Mouse (Mus musculus) forebrain, embryonic 15.5 days (tissue): Measurements from ENCODE around the gene Gjd3. TPM values are rescaled to one million over a fixed set of nuclear protein-coding genes. Genes with fewer than 3 reads are reported as not detected.
"Not testable (repeated sequence)": the region's sequence is repeated elsewhere in the genome, so short reads cannot be mapped to it uniquely, and the experiment has no call there.

Source experiments
- ATAC-seq: fragments of 200-750 bp; cut with Nextera tagmentation; replicated peaks from 2 replicates; pipeline ENCODE4 v1.8.0; 2017; ENCODE audit warnings: mild to moderate bottlenecking, moderate TSS enrichment, moderate library complexity
- H3K27ac ChIP-seq: fragments of 300-500 bp; sonication (generic); replicated peaks from 2 replicates; pipeline ENCODE4 v1.5.1; 2015; ENCODE audit warnings: mild to moderate bottlenecking, inconsistent platforms
- H3K27me3 ChIP-seq: fragments of 300-500 bp; sonication (generic); 2 replicates; pipeline ENCODE4 v1.6.1; 2015; ENCODE audit warnings: inconsistent platforms
- H3K36me3 ChIP-seq: fragments of 300-500 bp; sonication (generic); 2 replicates; pipeline ENCODE4 v1.6.1; 2015; ENCODE audit warnings: mild to moderate bottlenecking, inconsistent platforms
- H3K4me1 ChIP-seq: fragments of 300-500 bp; sonication (generic); 2 replicates; pipeline ENCODE4 v1.6.1; 2015; ENCODE audit warnings: inconsistent platforms
- H3K4me2 ChIP-seq: fragments of 300-500 bp; sonication (generic); replicated peaks from 2 replicates; pipeline ENCODE4 v1.6.1; 2015; ENCODE audit warnings: mild to moderate bottlenecking, inconsistent platforms
- H3K4me3 ChIP-seq: fragments of 300-500 bp; sonication (generic); 2 replicates; pipeline ENCODE4 v1.5.1; 2015; ENCODE audit warnings: mild to moderate bottlenecking, inconsistent platforms
- H3K9ac ChIP-seq: fragments of 300-500 bp; sonication (generic); replicated peaks from 2 replicates; pipeline ENCODE4 v1.6.1; 2015; ENCODE audit warnings: mild to moderate bottlenecking, inconsistent platforms
- H3K9me3 ChIP-seq: fragments of 300-500 bp; sonication (generic); 2 replicates; pipeline ENCODE4 v1.6.1; 2016; ENCODE audit warnings: inconsistent platforms
- WGBS: fragments of 180-500 bp; shearing (Covaris S2); methylation state at CpG from one replicate; pipeline ENCODE4 v1.1.7; 2015; ENCODE audit warnings: mixed read lengths; 5-methylcytosine and 5-hydroxymethylcytosine counted together
- polyA plus RNA-seq: library from polyadenylated mRNA; unstranded; fragments of >200 nt; fragmentation: Nextera tagmentation; extraction: Ambion mirVana; gene quantifications from 2 replicates; pipeline ENCODE4 v1.2.1, GENCODE M21; 2015

Gene Gjd3
- polyA plus RNA-seq, 1 experiment from 2014 or later = 0.62 TPM

- no peak for ATAC-seq
- Histone ChIP-seq H3K36me3 (no peaks in the 10 kb centered on the region), H3K9me3 (no peaks in the 10 kb centered on the region), H3K4me3 (peak overlapping the region; percentile 8; the same call in 1 of the 2 replicates), H3K27me3 (peaks cover 14% of the 10 kb centered on the region), H3K27ac (peak overlapping the region; percentile 58), H3K4me2 (peak overlapping the region; percentile 70), H3K9ac (no peak overlapping the region), H3K4me1 (peaks cover 95% of the 10 kb centered on the region)
- 36% methylated on average over 3 of the region's 3 CpGs for WGBS
These were observed 42.0 kb downstream of the Gjd3 start for GRCm38 (mm10) chr11:98940776-98941175.

- H3K4me3 ChIP-seq = no peak overlapping the region
- H3K27ac ChIP-seq = peak overlapping the region; percentile 58; the same call in 1 of the 2 replicates
- H3K4me2 ChIP-seq = no peak overlapping the region
- peaks cover 18% of the 10 kb centered on the region for H3K27me3 ChIP-seq
- peaks cover 90% of the 10 kb centered on the region for H3K4me1 ChIP-seq
- no peak for ATAC-seq
- H3K36me3 ChIP-seq = no peaks in the 10 kb centered on the region
- H3K9me3 ChIP-seq = no peaks in the 10 kb centered on the region
- 49% methylated on average over 11 of the region's 11 CpGs for WGBS
- H3K9ac ChIP-seq = no peak overlapping the region
These were observed 42.7 kb downstream of the Gjd3 start for GRCm38 (mm10) chr11:98939953-98940641.

DNA sequence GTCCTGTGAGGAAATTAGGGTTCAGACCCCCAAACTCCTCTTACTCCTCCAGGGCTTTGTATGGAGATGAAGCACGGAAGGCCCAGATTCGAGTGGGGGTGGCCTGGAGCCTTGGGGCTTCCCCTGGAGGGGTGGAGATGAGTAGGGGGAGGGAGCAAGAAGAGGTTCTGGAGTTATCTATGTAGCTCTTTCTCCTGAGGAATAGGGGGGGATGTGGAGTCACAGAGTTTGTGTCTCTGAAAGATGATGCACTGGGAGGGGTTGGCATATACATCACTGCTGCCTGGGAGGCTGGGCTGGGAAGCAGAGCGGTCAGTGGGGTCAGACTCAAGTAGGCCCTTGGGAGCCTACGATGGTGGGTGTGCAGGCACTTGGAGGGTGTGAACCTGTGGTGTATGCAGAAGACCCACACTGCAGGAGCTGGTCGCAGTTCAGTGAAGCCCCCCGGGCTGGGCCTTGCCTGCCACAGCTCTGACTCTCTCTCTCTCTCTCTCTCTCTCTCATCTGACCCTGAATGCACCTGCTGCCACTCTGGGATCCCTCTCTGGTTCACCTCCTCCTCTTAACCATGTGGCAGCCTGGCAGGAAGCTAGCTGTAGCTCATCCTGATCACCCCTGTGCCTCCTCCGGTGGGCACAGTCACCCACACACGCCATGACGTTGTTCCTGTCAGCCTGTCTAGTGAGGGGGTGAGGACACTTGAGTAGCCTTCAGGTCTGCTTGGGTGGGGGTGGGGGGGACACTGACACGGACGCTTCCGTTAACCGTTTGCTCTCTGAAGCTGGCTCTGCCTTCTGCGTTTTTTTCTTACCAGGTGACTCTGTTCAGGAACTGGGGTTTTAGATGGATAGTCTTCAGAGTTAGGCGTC lies 43.5 kb downstream of the Gjd3 start:
- Histone ChIP-seq H3K9ac (no peak overlapping the region), H3K27me3 (peaks cover 19% of the 10 kb centered on the region), H3K4me2 (no peak overlapping the region), H3K4me3 (no peak overlapping the region), H3K4me1 (peaks cover 82% of the 10 kb centered on the region), H3K36me3 (no peaks in the 10 kb centered on the region), H3K9me3 (no peaks in the 10 kb centered on the region), H3K27ac (no peak overlapping the region)
- no peak for ATAC-seq
- 59% methylated on average over 15 of the region's 15 CpGs for WGBS

DNA sequence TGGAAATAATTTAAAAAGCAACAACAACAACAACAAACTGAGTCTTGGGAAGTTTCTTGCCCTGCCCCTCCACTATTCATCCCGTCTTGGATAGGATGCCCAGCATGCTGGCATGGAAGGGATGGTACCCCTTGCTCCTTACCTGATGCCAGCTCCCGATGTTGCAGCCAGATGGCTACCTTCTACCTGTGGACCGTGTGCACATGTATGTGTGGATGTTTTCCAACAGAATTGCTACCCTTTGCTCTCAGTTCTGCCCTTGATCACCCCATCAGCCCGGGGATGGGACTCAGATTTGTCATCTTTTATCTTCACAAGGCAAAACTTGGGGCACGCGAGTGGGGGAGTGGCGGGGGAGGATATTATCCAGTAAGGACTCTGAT lies 44.1 kb downstream of the Gjd3 start:
- H3K27ac ChIP-seq = no peak overlapping the region
- H3K27me3 ChIP-seq = peaks cover 19% of the 10 kb centered on the region
- H3K9ac ChIP-seq = no peak overlapping the region
- H3K36me3 ChIP-seq = no peaks in the 10 kb centered on the region
- no peaks in the 10 kb centered on the region for H3K9me3 ChIP-seq
- ATAC-seq = no peak
- H3K4me3 ChIP-seq = 0 out of 2 replicates have a peak overlapping the region, but pooled peaks have one; percentile 63
- peak overlapping the region; percentile 99 for H3K4me2 ChIP-seq
- 51% methylated on average over 7 of the region's 7 CpGs for WGBS
- peaks cover 76% of the 10 kb centered on the region for H3K4me1 ChIP-seq

DNA sequence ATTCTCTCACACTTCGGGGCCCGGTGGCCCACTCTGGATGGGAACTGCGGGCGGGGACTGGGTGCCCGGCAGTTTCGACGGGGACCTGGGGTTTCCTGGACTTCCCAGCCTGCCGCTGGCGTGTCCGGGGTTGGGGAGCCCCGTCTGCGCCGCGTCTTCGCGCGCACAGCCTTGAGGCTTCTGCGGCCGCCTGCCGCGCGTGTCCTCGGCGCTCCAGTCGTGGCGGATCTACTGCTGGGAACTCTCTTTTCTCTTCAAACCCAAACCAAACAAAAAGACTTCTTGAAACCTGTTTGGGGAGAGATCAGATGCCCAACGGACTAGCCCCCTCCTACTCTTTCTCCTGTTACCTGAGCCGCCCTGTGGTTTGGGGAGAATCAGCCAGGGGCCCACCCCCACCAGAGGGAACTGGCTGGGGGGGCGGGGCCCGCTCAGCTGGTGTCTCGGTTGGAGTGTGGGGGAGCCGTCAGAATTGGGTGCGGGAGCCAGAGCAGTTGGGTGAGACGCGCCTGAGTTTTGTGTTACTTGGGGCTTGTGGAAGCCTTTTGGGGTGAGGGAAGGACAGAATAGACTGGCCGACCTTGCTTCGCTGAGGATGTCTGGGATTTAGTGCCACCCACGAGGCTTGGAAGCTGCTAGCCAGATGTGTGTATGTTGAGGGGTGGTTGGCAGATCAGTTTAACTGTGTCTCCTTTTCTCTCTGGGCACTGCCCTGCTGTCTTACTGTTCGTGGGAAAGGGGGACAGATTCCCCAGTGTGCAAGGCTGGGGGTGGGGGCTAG lies 44.7 kb downstream of the Gjd3 start:
- Histone ChIP-seq H3K36me3 (no peaks in the 10 kb centered on the region), H3K27me3 (peaks cover 19% of the 10 kb centered on the region), H3K4me1 (peaks cover 72% of the 10 kb centered on the region), H3K9ac (peak overlapping the region; percentile 51), H3K27ac (peak overlapping the region; percentile 33), H3K4me3 (peak overlapping the region; percentile 63), H3K4me2 (peak overlapping the region; percentile 99), H3K9me3 (no peaks in the 10 kb centered on the region)
- peak; percentile 20; the same call in 1 of the 2 replicates for ATAC-seq
- under 1% methylated on average over 39 of the region's 39 CpGs for WGBS

GRCm38 (mm10) chr11:98937410-98937913 lies 45.4 kb downstream of the Gjd3 start:
- Histone ChIP-seq H3K27ac (peak overlapping the region; percentile 33), H3K27me3 (peaks cover 19% of the 10 kb centered on the region), H3K9ac (peak overlapping the region; percentile 51), H3K4me2 (peak overlapping the region; percentile 99), H3K4me1 (peaks cover 72% of the 10 kb centered on the region), H3K9me3 (no peaks in the 10 kb centered on the region), H3K4me3 (peak overlapping the region; percentile 63), H3K36me3 (no peaks in the 10 kb centered on the region)
- ATAC-seq = peak; percentile 87
- WGBS = under 1% methylated on average over 36 of the region's 38 CpGs

DNA sequence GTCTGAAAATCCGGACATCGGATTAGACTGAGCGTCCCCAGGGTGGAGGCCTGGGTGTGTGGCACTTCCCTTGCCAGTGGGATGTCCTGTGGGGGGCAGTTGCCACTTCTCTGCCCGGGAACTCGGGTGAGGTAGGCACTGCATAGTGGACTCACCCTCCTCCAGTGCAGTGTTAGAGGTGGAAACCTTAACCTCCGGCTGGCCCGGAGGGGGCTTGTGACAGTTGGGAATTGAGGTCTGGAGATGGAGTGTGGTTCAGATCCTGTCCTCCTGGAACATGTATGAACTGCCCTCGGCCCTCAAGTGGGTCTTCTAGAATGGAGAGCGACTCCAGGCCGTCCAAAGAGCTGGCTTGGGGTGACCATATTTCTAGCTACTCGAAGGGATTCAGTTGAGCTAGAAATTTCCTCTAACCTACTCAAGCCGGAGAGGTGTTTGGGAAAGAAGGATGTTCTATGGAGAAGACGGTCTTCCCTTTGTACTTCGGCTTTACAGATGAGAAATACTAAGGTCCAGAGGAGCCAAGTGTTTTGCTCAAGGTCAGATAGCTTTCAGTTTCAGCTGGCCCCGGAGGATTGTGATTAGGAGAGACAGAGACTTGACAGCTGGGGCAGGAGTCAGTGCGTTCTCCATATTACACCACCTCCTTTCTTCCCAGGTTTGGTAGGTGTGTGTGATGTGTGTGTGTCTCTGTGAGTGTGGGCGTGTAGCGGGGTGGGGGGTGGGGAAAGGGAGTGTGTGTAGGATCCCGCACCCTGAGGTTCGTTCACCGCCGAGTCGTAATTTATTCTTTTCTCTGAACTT lies 46.0 kb downstream of the Gjd3 start:
- Histone ChIP-seq H3K4me3 (peak overlapping the region; percentile 63), H3K27me3 (peaks cover 19% of the 10 kb centered on the region), H3K36me3 (no peaks in the 10 kb centered on the region), H3K4me2 (peak overlapping the region; percentile 99), H3K9me3 (no peaks in the 10 kb centered on the region), H3K9ac (peak overlapping the region; percentile 51), H3K27ac (peak overlapping the region; percentile 16; the same call in 1 of the 2 replicates), H3K4me1 (peaks cover 72% of the 10 kb centered on the region)
- ATAC-seq = peak; percentile 43
- WGBS = 3% methylated on average over 23 of the region's 23 CpGs

DNA sequence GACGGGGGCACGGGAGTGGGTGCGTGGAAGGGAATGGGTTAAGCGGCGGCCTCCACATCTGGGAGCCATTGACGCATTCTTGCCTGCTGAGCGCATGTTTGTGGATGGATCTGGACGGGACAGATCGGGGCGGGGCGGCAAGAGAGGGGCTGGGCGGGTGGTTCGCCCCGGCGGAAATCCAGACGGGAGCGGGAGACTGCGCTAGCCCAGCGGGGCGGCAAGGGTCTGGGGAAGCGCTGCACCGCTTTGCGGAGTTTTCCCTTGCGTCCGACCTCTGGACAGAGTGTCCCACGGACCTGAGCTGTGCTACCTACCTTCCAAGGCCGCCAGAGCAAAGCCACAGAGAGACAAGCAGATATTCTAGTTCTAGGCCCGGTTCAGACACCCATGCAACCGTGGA lies 46.6 kb downstream of the Gjd3 start:
- 3% methylated on average over 29 of the region's 29 CpGs for whole genome bisulfite sequencing
- H3K9ac ChIP-seq = 0 out of 2 replicates have a peak overlapping the region, but pooled peaks have one; percentile 13
- H3K36me3 ChIP-seq = no peaks in the 10 kb centered on the region
- no peak overlapping the region for H3K27ac ChIP-seq
- H3K4me3 ChIP-seq = peak overlapping the region; percentile 63
- no peak for ATAC-seq
- H3K27me3 ChIP-seq = peaks cover 19% of the 10 kb centered on the region
- H3K4me2 ChIP-seq = peak overlapping the region; percentile 99
- H3K4me1 ChIP-seq = peaks cover 72% of the 10 kb centered on the region
- H3K9me3 ChIP-seq = no peaks in the 10 kb centered on the region

GRCm38 (mm10) chr11:98935123-98935522 lies 47.7 kb downstream of the Gjd3 start:
- no peak overlapping the region for H3K9ac ChIP-seq
- H3K9me3 ChIP-seq = no peaks in the 10 kb centered on the region
- peaks cover 72% of the 10 kb centered on the region for H3K4me1 ChIP-seq
- no peak overlapping the region for H3K4me3 ChIP-seq
- WGBS = 91% methylated on average over 3 of the region's 3 CpGs
- no peak overlapping the region for H3K4me2 ChIP-seq
- H3K36me3 ChIP-seq = no peaks in the 10 kb centered on the region
- no peak for ATAC-seq
- no peak overlapping the region for H3K27ac ChIP-seq
- H3K27me3 ChIP-seq = peaks cover 19% of the 10 kb centered on the region

- no peak for ATAC-seq
- no peak overlapping the region for H3K4me3 ChIP-seq
- H3K9me3 ChIP-seq = no peaks in the 10 kb centered on the region
- no peak overlapping the region for H3K9ac ChIP-seq
- 86% methylated on average over 3 of the region's 3 CpGs for whole genome bisulfite sequencing
- no peak overlapping the region for H3K27ac ChIP-seq
- H3K4me1 ChIP-seq = peaks cover 72% of the 10 kb centered on the region
- H3K36me3 ChIP-seq = no peaks in the 10 kb centered on the region
- H3K4me2 ChIP-seq = no peak overlapping the region
- peaks cover 19% of the 10 kb centered on the region for H3K27me3 ChIP-seq
These were observed 48.4 kb downstream of the Gjd3 start for GRCm38 (mm10) chr11:98934367-98934766.

DNA sequence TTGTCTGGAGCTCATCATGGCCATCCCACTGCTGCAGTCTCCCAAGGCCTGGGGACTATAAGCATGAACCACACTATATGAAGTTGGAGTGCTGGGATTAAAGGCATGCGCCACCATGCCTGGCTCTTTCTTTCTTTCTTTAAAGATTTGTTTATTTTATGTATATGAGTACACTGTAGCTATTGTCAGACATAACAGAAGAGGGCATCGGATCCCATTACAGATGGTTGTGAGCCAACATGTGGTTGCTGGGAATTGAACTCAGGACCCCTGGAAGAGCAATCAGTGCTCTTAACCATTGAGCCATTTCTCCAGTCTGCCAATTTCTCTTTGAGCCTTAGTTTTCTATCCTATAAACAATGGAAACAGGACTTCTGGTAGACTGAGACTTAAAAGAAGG lies 49.0 kb downstream of the Gjd3 start:
- peaks cover 19% of the 10 kb centered on the region for H3K27me3 ChIP-seq
- 87% methylated on average over 2 of the region's 2 CpGs for WGBS
- not testable (repeated sequence) for H3K27ac ChIP-seq, ATAC-seq, H3K36me3 ChIP-seq, H3K9ac ChIP-seq, H3K9me3 ChIP-seq, H3K4me2 ChIP-seq, H3K4me3 ChIP-seq
- peaks cover 72% of the 10 kb centered on the region for H3K4me1 ChIP-seq
